Mouse (Mus musculus) megakaryocyte, embryonic 14.5 days (primary cell): ENCODE data around the gene Gm27029.

Source experiments
- FLI1 ChIP-seq: IDR thresholded peaks from 2 replicates; pipeline ENCODE4 v1.6.1; 2012; ENCODE audit warnings: low read length, inconsistent platforms, mixed read lengths
- GATA1 ChIP-seq: IDR thresholded peaks from 3 replicates; pipeline ENCODE4 v1.6.1; 2012; ENCODE audit warnings: mixed read lengths, low read length, inconsistent platforms, borderline replicate concordance

DNA sequence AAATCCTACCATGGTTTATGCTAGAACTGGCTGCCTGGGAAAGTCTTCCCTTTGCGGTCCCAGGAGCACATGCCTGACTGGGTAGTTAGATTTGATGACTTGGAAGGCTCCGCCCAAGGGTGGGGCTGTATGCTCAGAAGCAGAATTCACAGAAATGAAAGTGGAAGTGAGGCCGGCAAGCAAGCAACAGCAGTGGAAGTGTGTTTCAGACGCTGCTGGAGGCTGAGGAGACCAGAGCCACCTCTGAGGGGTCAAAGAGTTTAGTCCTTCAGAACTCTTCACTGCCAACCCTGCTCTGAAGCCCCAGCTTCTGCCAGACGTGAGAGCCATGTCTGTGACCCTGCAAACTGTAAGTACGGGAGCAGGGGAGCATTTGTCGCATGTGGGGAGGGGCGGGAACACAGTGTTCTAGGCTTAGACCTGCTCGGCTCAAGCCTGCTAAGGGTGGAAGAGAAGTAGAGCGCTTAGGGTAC is 23.7 kb upstream of the Gm27029 start, which contains the start of gene Ifi35:
- no peak for TF ChIP-seq GATA1
- no peak for TF ChIP-seq FLI1
